Mouse (Mus musculus): ENCODE measurements around the gene Cds1.

DNA sequence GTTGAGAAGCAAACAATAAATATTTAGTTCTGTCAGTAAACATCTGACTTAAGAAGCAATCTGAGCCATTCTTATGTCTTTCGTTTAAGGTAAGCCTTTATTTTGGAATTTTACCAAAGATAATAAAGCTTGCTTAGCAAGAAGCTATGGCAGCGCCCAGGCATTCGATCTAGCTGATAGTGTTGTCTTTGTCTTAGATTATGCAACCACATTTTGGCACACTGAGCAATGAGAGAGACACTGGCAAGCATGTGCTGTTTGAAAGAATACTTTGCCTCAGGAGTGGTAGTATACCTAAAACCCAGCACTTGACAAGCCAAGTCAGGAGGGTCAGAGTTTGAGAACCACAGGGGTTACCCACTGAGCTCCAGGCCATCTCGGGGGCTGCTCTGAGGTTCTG lies 16.0 kb downstream of the Cds1 start:
- TF ChIP-seq CTCF (IDR thresholded peaks at IDR 0.05; ENCODE audit: insufficient read depth, low read length): no peak
- TF ChIP-seq POLR2A (IDR thresholded peaks at IDR 0.05; ENCODE audit: borderline replicate concordance, extremely low read depth, low read depth, low read length): no peak
